Mouse (Mus musculus) heart, embryonic 10.5 days (tissue): ENCODE data around the gene Tmem130. TPM values are rescaled to one million over a fixed set of nuclear protein-coding genes. Genes with fewer than 3 reads are reported as not detected.

Source experiments
- polyA plus RNA-seq: library from polyadenylated mRNA; unstranded; fragments of >200 nt; fragmentation: Nextera tagmentation; extraction: Ambion mirVana; gene quantifications from 2 replicates; pipeline ENCODE4 v1.2.1, GENCODE M21; 2016

The Tmem130 gene
- polyA plus RNA-seq, 1 experiment from 2014 or later = 2.4 TPM

Other genes starting within 250 kb of the Tmem130 start
- 1.1 and 1.6 TPM in 2 replicates for gene Nptx2, start 215.9 kb downstream of the Tmem130 start, polyA plus RNA-seq
- 61.0 and 76.8 TPM in 2 replicates for gene Trrap, start 5.9 kb upstream of the Tmem130 start, polyA plus RNA-seq
- 15.5 and 16.1 TPM in 2 replicates for gene Smurf1, start 204.0 kb upstream of the Tmem130 start, polyA plus RNA-seq